Mouse (Mus musculus) testis, adult 2 months (tissue): ENCODE measurements around the gene Tbpl2.

ENCODE experiments used
- CTCF ChIP-seq: fragments of 200-500 bp; IDR thresholded peaks from 2 replicates; pipeline ENCODE4 v1.5.1; 2012; ENCODE audit warnings: low read depth, mild to moderate bottlenecking, inconsistent platforms, low read length, moderate library complexity; ENCODE audit not compliant: control insufficient read depth, insufficient read depth, insufficient replicate concordance
- POLR2A ChIP-seq: fragments of 200-500 bp; IDR thresholded peaks from 2 replicates; pipeline ENCODE4 v1.6.1; 2012; ENCODE audit warnings: low read depth, mild to moderate bottlenecking, inconsistent platforms, low read length, moderate library complexity; ENCODE audit not compliant: control insufficient read depth

DNA sequence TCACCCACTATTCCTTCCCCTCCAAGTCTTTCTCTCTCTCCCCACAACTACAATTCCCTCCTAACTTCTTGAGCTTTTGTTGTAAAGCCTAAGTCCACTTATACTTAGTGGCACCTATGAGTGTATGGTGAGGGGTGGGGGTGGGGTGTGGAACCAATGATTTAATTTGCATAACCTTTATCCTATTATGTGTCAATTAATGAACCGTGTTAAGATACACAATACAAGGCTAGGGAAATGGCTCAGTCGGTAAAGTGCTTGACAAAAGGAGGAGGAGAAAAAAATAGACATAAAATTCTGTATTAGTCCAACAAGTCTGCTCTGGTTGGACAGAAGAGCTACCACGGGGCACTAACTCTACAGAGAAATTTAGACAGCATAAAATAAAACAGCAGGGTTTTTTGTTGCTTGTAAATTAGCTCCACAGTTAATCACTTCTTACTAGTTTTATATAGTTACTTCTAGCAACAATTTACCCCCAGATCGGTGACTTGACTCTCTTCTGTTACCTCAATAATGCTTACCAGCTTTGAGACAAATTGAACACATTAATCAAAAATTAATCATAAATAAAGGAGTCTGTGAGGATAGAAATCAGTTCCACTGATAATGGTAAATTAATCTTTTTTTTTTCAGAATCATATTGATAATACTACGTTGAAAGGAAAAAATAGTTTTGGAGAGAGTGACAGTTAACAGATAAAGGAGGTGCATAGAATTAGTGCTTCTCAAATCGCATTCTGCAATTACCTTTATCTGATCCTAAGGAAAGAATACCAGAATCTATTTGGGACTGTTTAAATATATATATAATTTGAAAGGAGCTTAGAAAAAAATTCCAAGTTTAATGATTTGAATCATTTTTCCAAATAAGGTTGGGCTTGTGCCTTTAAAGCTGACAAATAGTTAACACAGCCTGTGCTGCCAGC lies 48.6 kb downstream of the Tbpl2 start:
- TF ChIP-seq CTCF (no peak), POLR2A (no peak)
